Mouse (Mus musculus): Measurements from ENCODE around the gene Atg2a.
A peak's percentile ranks its signal among the peaks of the same experiment; 100 is the strongest.

Atg2a gene

DNA sequence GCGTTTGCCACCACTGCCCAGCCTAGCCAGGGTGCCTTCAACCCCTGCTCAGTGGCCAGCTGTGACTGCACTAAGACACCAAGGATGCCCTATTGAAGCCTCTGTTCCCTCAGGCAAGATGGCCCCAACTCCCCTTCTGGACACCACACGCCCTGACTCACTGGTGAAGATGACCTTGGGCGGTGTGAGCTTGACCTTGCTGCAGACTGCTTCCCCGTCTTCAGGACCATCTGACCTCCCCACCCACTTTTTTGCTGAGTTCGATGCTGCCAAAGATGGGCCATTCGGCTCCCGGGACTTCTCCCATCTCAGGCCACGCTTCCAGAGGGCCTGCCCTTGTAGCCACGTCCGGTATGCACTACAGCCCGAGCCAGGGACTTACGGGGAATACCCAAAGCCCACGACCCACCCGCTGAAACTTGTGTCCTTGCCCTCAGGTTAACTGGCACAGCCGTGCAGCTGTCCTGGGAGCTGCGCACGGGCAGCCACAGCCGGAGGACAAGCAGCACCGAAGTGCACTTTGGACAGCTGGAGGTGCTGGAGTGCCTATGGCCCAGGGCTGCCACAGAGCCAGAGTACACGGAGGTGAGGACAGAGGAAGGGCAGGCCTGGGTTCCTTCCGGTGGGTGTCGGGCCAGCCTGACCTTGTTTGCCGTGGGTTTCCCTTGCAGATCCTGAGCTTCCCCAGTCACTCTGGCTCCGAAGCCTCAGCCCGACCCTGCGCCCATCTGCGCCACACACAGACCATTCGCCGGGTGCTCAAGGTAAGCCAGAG, 6.2 kb downstream of the Atg2a start:
- DNase-seq (ENCODE audit: low read depth in 1 of 2, low spot score in 2 of 2) = no peak

DNA sequence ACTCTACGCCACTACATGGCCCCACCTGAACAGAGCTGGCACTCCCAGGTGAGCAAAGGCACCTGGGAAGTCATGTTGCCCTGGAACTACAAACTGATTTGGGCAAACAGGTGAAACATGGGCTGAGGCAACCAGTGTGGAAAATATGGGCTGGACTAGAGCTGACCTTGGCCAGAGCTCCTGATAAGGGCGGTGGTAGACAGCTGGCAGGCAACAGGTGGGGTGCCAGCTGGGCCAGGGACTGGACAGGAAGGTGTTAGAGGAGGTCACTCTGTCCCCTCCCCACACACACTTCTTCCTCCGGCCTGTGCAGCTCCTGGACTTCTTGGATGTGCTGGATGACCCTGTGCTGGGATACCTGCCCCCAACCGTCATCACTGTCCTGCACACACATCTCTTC, 11.6 kb downstream of the Atg2a start:
- no peak for DNase-seq (ENCODE audit: low read depth in 1 of 2, low spot score in 2 of 2)

DNA sequence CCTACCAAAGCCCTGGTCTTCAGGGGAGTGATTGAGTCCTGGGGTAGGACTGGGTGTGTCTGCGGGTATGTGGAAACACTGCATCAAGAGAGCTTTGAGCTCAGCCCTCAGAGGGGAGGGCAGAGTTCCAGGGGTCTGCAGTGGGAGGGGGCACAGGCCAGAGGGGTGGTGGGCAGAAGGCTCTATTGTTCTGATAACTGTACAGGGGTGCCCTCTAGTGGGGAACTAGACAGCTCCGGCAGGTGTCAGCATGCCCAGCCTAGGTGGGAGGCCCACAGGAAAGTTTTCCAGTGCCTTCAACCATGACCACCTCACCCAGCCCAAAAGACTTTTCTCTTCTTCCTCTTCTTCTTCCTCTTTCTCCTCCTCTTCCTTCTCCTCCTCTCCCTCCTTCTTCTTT, 19.0 kb downstream of the Atg2a start:
- no peak for DNase-seq (ENCODE audit: low read depth in 1 of 2, low spot score in 2 of 2)

DNA sequence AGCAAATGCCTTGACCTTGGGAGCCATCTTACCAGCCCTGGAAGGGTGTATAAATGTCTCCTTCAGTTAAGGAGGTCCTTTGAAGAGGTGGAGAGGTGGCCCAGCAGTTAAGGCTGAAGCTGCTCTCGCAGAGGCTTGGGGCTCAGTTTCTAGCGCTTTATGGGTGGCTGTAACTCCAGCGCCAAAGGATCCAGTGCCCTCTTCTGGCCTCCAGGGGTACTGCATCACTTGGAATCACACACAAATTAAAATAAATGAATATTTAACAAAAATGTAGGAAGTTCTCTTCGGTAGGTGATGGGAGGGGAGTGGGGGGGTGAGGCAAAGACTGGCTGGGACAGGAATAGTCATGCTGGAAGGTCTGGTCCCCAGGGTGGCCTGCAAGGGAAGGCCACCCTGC, 19.5 kb downstream of the Atg2a start:
- no peak for DNase-seq (ENCODE audit: low read depth in 1 of 2, low spot score in 2 of 2)

DNA sequence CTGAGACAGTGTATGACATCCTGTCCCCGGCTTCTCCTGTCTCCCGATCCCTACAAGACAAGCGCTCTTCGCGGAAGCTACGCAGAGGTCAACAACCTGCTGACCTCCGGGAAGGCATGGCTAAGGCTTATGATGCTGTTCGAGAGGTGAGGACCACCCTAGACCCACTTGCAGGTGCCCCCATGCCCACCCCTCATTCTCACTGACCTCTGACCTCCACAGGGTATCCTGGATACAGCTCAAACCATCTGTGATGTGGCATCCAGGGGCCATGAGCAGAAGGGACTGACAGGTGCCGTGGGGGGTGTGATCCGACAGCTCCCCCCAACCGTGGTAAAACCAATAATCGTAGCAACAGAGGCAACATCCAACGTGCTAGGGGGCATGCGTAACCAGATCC, 19.9 kb downstream of the Atg2a start:
- DNase-seq (ENCODE audit: low read depth in 1 of 2, low spot score in 2 of 2) = no peak

DNA sequence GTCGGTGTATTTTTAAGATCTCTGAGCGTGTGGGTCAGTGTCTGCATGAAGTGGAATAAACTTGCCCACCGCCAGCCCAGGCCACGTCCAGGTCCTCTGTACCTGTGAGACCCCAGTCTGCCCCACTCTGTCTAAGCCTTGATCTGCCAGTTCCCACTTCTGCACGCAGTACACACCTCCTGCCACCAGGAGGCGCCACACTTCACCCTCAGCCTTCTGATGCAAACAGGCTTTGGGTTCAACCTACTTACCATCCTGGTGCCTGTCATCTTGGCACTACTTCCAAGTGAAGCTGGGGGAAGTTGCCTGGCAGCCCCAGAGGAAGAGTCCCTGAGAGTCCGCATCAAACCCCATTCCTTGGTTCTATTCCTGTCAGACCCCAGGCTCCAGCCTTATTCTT, 20.8 kb downstream of the Atg2a start:
- peak; percentile 59 to 78 for DNase-seq (ENCODE audit: low read depth in 1 of 2, low spot score in 2 of 2)

DNA sequence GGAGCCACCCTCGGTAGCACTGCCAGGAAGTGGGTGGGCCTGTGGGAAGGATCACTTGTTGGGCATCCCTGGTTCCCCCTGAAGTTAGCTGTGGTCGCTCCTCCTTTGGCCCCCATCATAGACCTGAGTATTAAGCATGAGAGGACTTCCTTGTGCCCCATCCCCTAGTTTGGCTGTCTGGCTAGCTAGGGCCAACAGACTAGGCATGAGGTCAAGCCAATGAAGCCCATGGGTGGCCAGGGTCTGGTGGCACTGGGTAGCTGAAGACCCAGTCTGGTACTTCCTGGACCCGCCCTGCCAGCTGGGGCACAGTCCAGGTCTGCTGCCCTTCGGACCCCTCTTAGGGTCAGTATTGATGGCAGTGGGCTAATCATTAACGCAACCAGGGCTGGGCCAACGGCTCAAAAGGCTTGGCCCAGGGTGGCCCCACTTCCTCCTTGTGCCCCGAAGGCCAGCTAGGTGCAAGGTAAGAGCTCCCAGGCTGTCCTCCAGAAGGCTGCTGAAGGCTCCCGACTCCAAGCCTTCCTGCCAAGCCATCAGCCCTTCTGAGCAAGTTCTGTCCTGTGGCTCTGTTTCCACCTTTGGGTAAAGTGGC, 21.5 kb downstream of the Atg2a start:
- DNase-seq (ENCODE audit: low read depth in 1 of 2, low spot score in 2 of 2) = no peak

DNA sequence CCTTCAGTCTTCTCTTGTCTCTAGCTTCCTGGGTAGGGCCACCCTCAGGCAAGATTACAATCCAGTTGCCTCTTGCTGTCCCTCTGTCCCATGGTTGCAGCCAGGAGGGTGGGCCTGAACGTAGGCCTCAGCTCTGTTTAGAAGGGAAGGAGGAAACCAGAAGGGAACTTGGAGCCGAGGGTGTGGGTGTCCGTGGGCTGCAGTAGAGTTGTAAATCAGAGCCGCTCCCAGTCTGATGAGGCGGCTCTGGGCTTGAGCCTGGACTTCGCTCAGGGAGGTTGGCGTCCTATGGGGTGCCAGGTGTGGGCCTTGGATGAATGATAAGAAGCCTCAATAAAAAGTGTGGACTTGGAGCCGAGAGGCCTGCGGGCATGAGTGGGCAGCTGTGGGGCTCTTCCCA, 22.7 kb downstream of the Atg2a start:
- no peak for DNase-seq (ENCODE audit: low read depth in 1 of 2, low spot score in 2 of 2)

DNA sequence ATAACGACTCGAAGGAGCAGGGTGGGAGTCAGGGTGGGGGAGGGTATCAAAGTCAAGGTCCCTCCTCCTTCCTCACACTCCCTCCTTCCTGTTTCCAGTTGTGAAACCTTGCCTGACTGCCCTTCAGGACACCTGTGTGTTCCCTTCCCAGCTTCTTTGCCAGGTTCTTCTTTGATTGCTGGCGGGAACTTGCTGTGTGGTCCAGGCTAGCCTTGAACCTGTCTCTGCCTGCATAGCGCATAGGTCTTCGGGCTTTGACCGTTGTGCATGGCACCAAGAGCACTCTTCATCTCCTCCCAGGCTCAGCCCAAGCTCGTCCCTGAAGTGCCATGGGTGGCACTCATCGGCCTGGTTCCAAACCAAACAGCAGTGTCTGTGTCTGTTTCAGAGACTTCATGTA, 23.5 kb downstream of the Atg2a start:
- no peak for DNase-seq (ENCODE audit: low read depth in 1 of 2, low spot score in 2 of 2)

DNA sequence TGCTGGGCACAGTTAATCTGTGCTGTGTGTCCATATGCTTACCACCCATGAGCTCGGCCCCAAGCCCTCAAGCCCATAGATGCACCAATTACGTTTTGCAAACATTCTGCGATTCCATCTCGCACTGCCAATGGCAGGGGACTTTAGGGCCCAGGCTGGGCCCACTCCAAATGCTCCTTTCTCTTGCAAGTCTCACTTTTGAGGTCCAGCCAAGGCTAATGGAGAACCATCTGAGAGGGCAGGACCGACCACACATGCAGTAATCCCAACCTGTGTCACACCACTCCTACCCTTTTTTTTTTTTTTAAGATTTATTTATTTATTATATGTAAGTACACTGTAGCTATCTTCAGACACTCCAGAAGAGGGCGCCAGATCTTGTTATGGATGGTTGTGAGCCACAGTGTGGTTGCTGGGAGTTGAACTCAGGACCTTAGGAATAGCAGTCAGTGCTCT, 24.3 kb downstream of the Atg2a start:
- DNase-seq (ENCODE audit: low read depth in 1 of 2, low spot score in 2 of 2) = no peak

DNA sequence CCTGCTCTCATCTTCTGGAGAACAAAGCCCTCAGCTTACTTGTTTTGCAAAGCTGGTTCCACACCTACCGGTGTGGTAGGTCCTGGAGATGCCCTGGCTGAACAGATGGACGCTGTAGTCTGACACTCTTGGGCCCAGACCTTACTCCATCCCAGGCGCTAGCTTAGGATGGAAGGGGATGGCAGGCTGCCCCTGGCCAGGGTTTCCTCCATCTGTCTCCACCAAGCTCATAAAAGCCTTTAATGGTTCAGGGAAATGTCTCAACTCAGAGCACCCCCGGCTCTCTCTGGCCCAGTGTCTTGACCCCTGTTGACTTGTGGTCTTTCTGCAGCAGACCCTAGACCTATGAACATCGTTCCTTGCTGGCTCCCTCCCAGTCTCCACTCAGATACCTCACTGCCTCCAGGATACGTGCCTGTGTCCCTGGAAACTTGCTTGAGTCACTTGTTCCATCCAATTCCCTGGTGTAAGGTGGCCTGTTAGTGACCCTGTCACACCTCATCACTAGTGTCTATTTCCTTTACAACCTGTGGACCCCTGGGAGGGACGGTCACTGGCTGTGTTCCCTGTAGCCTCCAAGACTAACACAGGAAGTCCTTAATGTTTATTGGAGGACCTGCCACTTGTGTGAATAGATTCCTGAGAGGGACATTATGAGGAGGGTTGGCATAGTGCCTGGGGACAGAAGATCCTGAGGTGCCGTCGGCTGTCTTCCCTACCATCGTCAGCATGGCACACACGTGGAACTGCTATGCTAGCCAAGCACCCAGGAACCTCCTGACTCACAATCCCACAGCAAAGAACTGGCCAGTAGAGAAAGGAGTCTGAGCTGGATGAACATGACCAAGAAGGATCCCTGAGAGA, 26.1 kb downstream of the Atg2a start:
- DNase-seq (ENCODE audit: low read depth in 1 of 2, low spot score in 2 of 2) = no peak

DNA sequence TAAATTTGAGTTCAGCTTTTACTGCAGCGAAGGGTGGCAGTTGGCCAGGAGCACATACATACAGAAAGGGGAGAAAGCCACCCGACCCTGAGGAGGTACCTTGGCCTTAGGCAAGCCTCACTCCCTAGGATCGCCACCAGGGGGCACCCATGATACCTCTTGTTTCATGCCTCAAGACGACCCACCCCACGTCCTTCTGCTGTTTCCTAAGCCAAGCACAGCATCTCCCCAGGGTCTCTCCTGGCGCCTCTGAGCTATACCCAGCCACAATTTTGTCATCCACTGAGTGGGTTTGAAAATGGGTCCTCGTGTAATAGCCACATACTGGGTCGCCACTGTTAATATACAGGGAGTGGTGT, 26.7 kb downstream of the Atg2a start:
- DNase-seq (ENCODE audit: low read depth in 1 of 2, low spot score in 2 of 2) = peak; percentile 62 to 82

DNA sequence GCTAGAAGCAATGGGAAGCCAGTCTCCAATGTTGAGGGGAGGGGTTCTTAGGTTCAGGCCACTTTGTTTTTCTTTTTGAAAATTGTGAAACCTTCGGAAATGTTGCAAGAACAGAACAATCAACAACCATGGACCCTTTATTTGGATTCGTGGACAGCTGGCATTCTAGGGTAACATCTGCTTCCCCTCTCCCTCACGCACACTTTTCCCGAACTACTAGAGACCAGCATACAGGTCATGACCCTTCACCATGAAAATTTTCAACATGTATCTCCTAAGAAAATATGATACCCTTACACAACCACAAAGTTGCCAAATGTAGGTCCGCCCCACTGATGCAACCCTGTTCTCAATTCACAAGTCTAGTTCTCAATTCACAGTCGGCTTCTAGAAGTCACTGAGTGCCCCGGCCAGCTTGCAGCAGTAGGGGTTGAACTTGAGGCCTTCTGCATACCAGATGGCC, 27.2 kb downstream of the Atg2a start:
- DNase-seq (ENCODE audit: low read depth in 1 of 2, low spot score in 2 of 2) = peak; percentile 64 to 76

DNA sequence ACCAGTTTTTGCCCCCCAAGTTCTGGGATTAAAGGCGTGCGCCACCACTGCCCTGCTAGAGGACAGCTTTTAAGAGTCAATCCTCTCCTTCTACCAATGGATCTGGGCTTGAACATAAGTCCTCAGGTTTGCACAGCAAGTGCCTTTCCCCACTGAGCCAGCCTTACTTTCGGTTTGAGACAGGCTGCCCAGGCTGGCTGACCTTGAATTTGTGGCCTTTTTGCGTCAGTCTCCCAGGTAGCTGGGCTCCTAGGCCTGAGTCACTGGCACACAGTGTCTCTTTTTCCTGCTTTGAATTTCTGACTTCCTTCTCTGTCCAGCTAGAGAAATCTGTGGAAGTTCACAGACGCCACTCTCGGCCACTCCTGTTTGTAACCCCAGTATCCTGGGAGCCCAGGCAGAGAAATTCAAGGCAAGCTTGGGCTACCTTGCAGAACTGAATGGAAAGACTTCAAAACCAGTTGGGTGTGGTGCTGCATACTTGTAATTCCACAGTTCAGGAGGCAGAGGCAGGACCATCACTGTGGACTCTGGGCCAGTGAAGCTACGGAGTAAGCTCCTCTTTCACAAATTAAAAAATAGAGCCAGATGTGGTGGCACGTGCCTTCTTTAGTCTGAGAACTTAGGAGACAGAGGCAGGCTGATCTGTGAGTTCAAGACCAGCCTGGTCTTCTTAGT, 28.5 kb downstream of the Atg2a start:
- no peak for DNase-seq (ENCODE audit: low read depth in 1 of 2, low spot score in 2 of 2)

DNA sequence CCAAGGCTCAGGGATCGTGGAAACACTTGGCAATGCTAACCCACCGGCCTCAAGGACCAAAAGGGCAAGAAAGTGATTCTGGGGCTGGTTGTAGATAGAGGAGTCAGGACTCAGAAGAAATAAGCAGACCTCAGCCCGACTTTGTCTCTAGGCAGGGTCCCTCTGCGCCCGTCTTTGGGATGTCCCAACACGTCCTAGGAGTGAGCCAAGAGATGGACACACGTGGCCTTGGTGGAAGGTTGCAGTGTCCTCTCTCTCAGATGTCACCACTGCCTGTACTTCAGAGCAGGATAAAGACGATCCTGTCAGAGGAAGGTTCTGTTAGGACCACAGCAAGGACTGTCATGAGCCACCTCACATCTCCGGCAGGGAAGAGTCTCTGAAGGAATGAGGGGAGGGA, 29.2 kb downstream of the Atg2a start:
- DNase-seq (ENCODE audit: low read depth in 1 of 2, low spot score in 2 of 2) = no peak

DNA sequence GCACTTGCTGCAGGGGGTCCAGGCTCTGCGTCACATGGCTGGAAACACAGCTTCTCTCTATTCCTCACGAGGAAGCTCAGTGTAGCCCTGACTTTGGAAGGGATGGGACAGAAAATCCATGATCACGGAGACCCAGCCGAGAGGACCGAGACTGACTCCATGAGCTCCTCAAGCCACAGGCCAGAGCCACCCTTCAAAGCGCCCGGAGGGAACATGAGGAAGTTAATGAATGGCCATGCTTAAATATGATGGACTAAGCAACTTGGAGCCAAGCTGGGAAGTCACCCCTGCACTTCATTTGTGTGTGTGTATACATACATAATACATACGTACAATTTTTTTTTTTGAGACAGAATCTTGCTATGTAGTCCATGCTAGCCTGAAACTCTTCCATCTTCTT, 29.7 kb downstream of the Atg2a start:
- no peak for DNase-seq (ENCODE audit: low read depth in 1 of 2, low spot score in 2 of 2)

DNA sequence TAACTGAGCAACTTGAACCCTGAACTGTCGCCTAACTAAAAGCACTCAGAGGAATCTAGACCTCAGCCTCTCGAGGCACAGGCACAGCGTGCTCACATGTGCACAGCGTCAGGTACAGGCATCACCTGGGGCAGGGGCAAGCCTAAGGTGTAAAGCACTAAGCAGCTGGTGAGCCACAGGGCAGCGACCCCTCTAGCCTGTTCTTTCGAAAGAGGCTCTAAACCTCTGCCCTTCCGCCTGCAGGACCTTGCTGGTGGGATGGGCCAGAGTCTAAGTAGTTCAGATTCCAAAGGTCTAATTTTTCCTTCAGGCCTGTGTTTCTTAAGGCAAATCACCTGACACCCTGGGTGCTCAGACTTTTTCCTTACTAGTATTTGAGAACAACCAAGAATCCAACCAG, 30.6 kb downstream of the Atg2a start:
- no peak for DNase-seq (ENCODE audit: low read depth in 1 of 2, low spot score in 2 of 2)

DNA sequence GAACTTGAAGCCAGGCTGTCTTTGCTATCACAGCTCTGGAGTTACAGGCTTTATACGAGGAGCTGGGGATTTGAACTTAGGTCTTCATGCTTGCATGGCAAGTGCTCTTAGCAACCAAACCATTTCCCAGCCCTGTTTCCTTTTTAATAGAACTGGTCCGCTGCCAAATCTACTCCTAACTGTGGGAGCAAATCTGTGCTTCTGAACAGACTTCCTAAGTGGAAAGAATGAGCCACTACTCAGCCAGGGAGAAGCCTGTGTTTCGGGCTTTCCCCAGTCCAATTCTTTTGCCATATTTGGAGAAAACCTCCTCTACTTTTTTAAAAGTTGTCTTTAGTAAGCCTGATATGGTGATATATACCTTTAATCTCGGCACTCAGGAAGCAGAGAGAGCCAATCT, 31.3 kb downstream of the Atg2a start:
- no peak for DNase-seq (ENCODE audit: low read depth in 1 of 2, low spot score in 2 of 2)

DNA sequence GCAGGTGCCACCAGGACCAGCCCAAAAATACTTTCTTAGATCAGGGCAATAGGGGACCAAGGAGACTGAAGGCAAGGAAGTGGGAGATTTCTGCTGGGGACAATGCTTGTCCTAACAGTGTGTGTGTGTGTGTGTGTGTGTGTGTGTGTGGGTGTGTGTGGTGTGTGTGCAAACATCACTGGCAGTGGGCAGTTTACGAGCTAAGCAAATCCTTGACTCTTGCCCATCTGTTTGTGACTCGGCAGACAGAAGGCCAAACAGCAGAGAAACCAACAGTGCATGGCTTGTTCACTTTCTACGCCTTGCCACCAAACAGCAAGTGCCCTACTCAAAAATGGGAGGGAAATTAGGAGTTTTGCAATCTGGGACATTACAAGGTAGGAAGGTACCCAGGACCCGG, 32.1 kb downstream of the Atg2a start:
- DNase-seq (ENCODE audit: low read depth in 1 of 2, low spot score in 2 of 2) = no peak

DNA sequence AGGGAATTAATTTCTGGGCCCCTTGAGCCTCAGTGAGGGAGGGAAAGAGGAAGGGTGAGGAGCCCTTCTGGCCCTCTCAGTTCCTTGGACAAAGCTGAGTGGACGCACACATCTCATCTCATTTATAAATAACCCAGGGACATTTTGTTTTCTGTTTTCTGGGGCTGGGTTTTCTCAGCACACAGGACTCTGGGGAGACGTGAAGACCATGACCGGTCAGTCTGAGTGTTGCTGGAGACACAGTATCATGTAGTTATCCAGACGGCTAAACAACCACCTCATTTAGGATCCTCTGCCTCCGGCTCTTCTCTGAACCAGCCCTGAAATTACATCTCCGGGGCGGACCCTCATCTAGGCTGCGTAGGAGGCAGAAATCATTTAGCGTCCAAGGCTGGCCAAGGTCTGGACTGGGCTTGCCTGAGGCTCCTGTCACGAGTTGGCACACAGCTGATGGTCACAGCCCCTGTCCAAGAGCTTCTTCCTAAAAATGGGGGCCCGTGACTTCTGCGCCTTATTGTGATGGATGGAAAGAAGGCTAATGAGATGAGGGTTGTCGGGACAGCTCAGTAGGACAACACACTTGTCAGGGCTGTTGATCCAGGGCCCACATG, 32.6 kb downstream of the Atg2a start:
- DNase-seq (ENCODE audit: low read depth in 1 of 2, low spot score in 2 of 2) = no peak

DNA sequence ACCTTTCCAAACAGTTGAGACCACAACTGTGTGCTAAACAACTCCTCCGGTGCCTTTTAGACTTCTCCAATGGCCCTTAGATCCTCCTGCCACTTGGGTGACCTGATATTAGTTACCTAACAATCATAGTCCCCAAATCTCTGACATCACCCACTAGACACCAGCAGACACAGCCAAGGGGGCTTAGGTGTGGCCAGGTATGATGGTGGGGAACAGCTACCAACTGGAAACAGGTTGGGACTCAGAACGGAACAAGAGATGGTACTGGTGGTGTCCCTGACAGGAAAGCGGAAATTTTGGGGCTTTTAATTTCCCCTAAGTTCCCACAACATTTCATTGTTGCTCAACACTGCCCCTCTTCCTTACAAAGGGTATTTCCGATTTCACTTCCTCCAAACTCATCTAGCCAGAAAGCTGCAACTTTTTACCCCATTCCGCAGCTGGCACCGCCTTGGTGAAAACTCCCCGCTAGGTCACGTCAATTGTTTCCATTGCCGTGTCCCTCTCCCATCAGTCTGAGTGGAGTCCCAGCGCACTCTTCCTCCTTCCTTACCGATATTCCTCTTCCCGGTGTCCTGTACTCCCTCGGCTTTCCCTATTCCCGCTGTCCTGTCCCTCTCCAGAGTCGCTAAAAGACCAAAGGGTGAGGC, 34.4 kb downstream of the Atg2a start:
- DNase-seq (ENCODE audit: low read depth in 1 of 2, low spot score in 2 of 2) = peak; percentile 75 to 85
